In genomic region chr7:102018590-102018989, GRCm38 (mm10) we compare ENCODE assay signal across 11 mouse cellular contexts. TPM values are rescaled to one million over a fixed set of nuclear protein-coding genes. Genes with fewer than 3 reads are reported as not detected.
DNase-seq lines count a peak whose midpoint lies in the region; ATAC-seq and TF ChIP-seq lines count a peak whose summit lies in the region.
"Had no signal": no experiment of that assay in that cellular context is flagged by ENCODE, and none has a peak within 500 bp of the region (broad histone marks: within the 10 kb centered on the region; RNA-seq: fewer than 3 reads in every experiment).

Gene Il18bp (minus strand): TSS chr7:102018690.

- H3K27ac ChIP-seq in heart, postnatal 0 days (ENCODE audit: low read depth): peak within 1 kb of the TSS; percentile 78
- 0 out of 2 replicates have a peak within 1 kb of the TSS, but pooled peaks have one; percentile 17 for H3K27ac ChIP-seq in cortical plate, adult 2 months (ENCODE audit: insufficient read depth, low read length)
- peak within 1 kb of the TSS; percentile 20 for H3K27ac ChIP-seq in neural tube, embryonic 15.5 days (replicated peaks)
- H3K27ac ChIP-seq: forebrain, embryonic 10.5 days; neural tube, embryonic 12.5 days had no signal

- peak within 1 kb of the TSS; percentile 41 for H3K4me2 ChIP-seq in heart, postnatal 0 days (ENCODE audit: low read depth, low read length)
- H3K4me2 ChIP-seq in neural tube, embryonic 15.5 days: no peak within 1 kb of the TSS
- H3K4me2 ChIP-seq: neural tube, embryonic 12.5 days had no signal

- 88% methylated on average over 3 of the region's 3 CpGs for WGBS in heart, postnatal 0 days
- 94% methylated on average over 3 of the region's 3 CpGs for WGBS in lung, adult 2 months
- 91% methylated on average over 3 of the region's 3 CpGs for whole genome bisulfite sequencing in neural tube, embryonic 15.5 days

- no peak for TF ChIP-seq CTCF in heart, postnatal 0 days (IDR thresholded peaks at IDR 0.05; ENCODE audit: low read depth)
- no peak for TF ChIP-seq CTCF in lung, adult 2 months (IDR thresholded peaks at IDR 0.05; ENCODE audit: insufficient read depth, low read length)
- TF ChIP-seq CTCF in cortical plate, adult 2 months (IDR thresholded peaks at IDR 0.05; ENCODE audit: extremely low read depth, insufficient read depth, low read length): no peak

- TF ChIP-seq POLR2A in lung, adult 2 months (IDR thresholded peaks at IDR 0.05; ENCODE audit: borderline replicate concordance, extremely low read depth, low read depth, low read length): no peak
- TF ChIP-seq POLR2A in cortical plate, adult 2 months (IDR thresholded peaks at IDR 0.05; ENCODE audit: extremely low read depth, insufficient read depth, low read length): no peak

- no peaks in the 10 kb centered on the region for H3K27me3 ChIP-seq in heart, postnatal 0 days (ENCODE audit: control insufficient read depth, insufficient read depth, low read length)
- H3K27me3 ChIP-seq in neural tube, embryonic 15.5 days (replicated peaks): no peaks in the 10 kb centered on the region
- H3K27me3 ChIP-seq: neural tube, embryonic 12.5 days had no signal

- H3K36me3 ChIP-seq in heart, postnatal 0 days (replicated peaks; ENCODE audit: control insufficient read depth, insufficient read depth, low read length): peaks cover 51% of the 10 kb centered on the region
- H3K36me3 ChIP-seq in neural tube, embryonic 15.5 days: peaks cover 90% of the 10 kb centered on the region

- 0 out of 2 replicates have a peak within 1 kb of the TSS, but pooled peaks have one; percentile 9 for H3K9ac ChIP-seq in heart, postnatal 0 days (replicated peaks; ENCODE audit: low read depth, low read length)
- no peak within 1 kb of the TSS for H3K9ac ChIP-seq in neural tube, embryonic 15.5 days (replicated peaks)
- H3K9ac ChIP-seq: neural tube, embryonic 12.5 days had no signal

- peaks cover 15% of the 10 kb centered on the region; the same call in 1 of the 2 replicates for H3K4me1 ChIP-seq in heart, postnatal 0 days (ENCODE audit: control insufficient read depth, insufficient read depth)
- peaks cover 6% of the 10 kb centered on the region for H3K4me1 ChIP-seq in lung, adult 2 months (ENCODE audit: control insufficient read depth, insufficient read depth, low read length)
- H3K4me1 ChIP-seq in cortical plate, adult 2 months (ENCODE audit: control insufficient read depth, insufficient read depth, low read length): peaks cover 1% of the 10 kb centered on the region; the same call in 1 of the 2 replicates
- no peaks in the 10 kb centered on the region for H3K4me1 ChIP-seq in neural tube, embryonic 15.5 days
- H3K4me1 ChIP-seq: forebrain, embryonic 10.5 days; neural tube, embryonic 12.5 days had no signal

- ATAC-seq in heart, postnatal 0 days (ENCODE audit: insufficient read depth, low read depth): no peak
- no peak for ATAC-seq in neural tube, embryonic 15.5 days (ENCODE audit: low FRiP score)

- DNase-seq in heart, postnatal 0 days (ENCODE audit: low spot score): no peak
- no peak for DNase-seq in heart, adult 18-20 months
- DNase-seq in lung, adult 2 months: no peak
- DNase-seq in lung, adult 18-20 months: no peak
- DNase-seq in left cerebral cortex, postnatal 25 days (ENCODE audit: low spot score in 2 of 2): no peak
- DNase-seq: embryo, embryonic 11 days; right cerebral cortex, postnatal 25 days had no signal

- peak within 1 kb of the TSS; percentile 4; the same call in 1 of the 2 replicates for H3K4me3 ChIP-seq in heart, postnatal 0 days (ENCODE audit: low read depth, low read length)
- H3K4me3 ChIP-seq in lung, adult 2 months (replicated peaks; ENCODE audit: extremely low read depth, low read depth, low read length): peak within 1 kb of the TSS; percentile 55
- H3K4me3 ChIP-seq in cortical plate, adult 2 months (ENCODE audit: insufficient read depth, low read length): no peak within 1 kb of the TSS
- H3K4me3 ChIP-seq in neural tube, embryonic 15.5 days (replicated peaks): no peak within 1 kb of the TSS
- H3K4me3 ChIP-seq: forebrain, embryonic 10.5 days; neural tube, embryonic 12.5 days had no signal

- H3K9me3 ChIP-seq in heart, postnatal 0 days (replicated peaks; ENCODE audit: control insufficient read depth, low read length): no peaks in the 10 kb centered on the region
- no peaks in the 10 kb centered on the region for H3K9me3 ChIP-seq in neural tube, embryonic 15.5 days (replicated peaks)
- H3K9me3 ChIP-seq: forebrain, embryonic 10.5 days; neural tube, embryonic 12.5 days had no signal

- TF ChIP-seq EP300 in heart, postnatal 0 days (IDR thresholded peaks at IDR 0.05; ENCODE audit: low read depth): no peak

- intact Hi-C loops in left cerebral cortex, postnatal 25 days (cut with DNase I): no loop called here

RNA-seq across cellular contexts. Expression of gene Il18bp, which starts in this region (rescaled TPM):
- 0.76 and 4.6 TPM in 2 replicates for total RNA-seq in heart, postnatal 0 days (2014; rRNA removed; ENCODE audit: low replicate concordance)
- polyA plus RNA-seq in heart, postnatal 0 days (2015; fragmentation: Nextera tagmentation; extraction: Ambion mirVana): 2.3 and 2.4 TPM in 2 replicates
- total RNA-seq in heart, adult 18-20 months (2021): 10 to 100 TPM in 1 of 2 experiments, 1 to 10 TPM in 1; 7.4 to 11.9 TPM
- 11.4 and 12.0 TPM in 2 replicates for polyA plus RNA-seq in lung, adult 2 months (2012; rRNA removed)
- 11.8 and 12.7 TPM in 2 replicates for polyA plus RNA-seq in cortical plate, adult 2 months (2012; rRNA removed)
- polyA plus RNA-seq in neural tube, embryonic 15.5 days (2015; fragmentation: Nextera tagmentation; extraction: Ambion mirVana): 3.8 and 5.1 TPM in 2 replicates
- 1 to 10 TPM; 5.8 to 7.9 TPM for total RNA-seq in left cerebral cortex, postnatal 25 days (2021)

Comparison
In these comparisons a context has a peak if more than half of its experiments do, and no peak if none do; other contexts are left out.
1. H3K27ac ChIP-seq: peak in every context shown above with its lines; median percentile 78 in heart, postnatal 0 days; 20 in neural tube, embryonic 15.5 days; 17 in cortical plate, adult 2 months.
2. H3K4me3 ChIP-seq: peak in heart, postnatal 0 days (single experiment) and lung, adult 2 months (single experiment); none in cortical plate, adult 2 months (single experiment) and neural tube, embryonic 15.5 days (single experiment).